Mouse (Mus musculus) mouse trophoblast stem cell (cell line): ENCODE results near the gene Smad3.

ENCODE experiments used
- in situ Hi-C, 2 experiments: fragments of 300-500 bp; cut with MseI, MboI; formaldehyde crosslinking; loops; 2 replicates in 1 of 2; 3 replicates in 1 of 2; pipeline ENCODE4 v1.15.1; 2025

Gene Smad3

DNA sequence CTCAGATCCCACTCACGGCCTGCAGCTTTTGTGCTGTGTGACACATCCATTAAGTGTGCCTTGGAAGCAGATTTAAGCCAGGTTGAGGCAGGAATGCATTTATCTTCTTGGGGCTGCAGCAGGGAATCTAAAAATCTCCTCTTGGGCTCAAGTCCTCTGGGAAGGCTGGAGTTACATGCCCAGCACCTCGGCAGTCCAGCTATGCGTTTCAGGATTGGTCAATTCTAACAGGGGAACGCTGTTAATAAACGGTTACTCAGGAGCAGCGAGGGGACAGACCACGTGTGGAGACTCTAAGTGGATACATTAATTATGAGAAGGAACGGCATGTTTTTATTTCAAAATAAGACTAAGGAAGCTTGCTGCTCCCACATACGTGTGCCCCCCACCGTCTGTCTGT is 14.7 kb upstream of the Smad3 start:
- in situ Hi-C loops, result no loop called here

- in situ Hi-C loops, result no loop called here
These were observed 13.9 kb upstream of the Smad3 start for GRCm38 (mm10) chr9:63771676-63772075.

DNA sequence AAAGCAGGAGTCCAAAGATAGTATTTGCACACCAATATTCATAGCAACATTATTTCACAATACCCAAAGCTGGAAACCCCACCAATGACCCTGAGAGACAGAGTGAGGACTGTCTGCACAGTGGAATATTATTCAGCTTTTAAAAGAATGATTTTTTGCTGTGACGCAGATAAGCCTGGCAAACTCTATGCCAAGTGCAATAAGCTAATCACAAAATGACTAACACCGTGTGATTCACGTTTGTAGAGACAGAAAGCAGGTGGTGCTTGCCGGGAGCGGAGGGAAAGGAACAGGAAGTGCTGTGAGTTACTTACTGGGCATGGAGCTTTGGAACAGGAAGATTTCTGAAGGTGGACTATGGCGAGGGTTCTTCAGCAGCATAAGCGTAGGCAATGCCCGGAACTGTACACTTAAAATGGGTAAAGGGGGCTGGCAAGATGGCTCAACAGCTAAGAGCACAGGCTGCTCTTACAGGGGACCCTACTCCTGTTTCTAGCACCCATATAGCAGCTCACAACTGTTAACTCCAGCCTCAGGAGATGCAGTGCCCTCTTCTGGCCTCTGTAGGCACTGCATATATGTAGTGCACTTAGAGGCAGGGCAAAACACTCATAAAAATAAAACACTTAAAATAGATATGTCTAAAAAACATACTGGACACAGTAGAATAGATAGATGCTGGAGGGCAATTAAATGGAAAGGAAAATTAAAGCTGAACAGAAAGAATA is 3.7 kb upstream of the Smad3 start:
- in situ Hi-C loops, result no loop called here

DNA sequence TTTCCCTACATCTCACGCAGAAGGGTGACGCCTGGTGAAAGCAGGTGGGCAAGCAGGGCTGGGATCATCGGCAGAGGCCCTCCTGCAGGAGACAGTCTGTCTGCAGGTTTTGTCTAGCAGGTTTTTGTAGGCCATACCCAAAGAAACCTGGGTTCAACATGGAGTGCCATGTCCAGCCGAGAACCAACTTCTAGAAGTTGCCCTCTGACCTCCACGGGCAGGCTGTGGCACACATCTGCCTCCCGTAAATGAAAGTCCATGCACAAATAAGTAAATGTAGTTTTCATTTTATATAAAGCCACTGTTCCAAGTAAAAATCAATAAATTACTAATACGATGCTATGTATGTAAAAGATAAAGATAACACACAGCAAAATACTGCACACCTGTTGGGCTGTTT is 3.0 kb upstream of the Smad3 start:
- in situ Hi-C loops, result no loop called here

DNA sequence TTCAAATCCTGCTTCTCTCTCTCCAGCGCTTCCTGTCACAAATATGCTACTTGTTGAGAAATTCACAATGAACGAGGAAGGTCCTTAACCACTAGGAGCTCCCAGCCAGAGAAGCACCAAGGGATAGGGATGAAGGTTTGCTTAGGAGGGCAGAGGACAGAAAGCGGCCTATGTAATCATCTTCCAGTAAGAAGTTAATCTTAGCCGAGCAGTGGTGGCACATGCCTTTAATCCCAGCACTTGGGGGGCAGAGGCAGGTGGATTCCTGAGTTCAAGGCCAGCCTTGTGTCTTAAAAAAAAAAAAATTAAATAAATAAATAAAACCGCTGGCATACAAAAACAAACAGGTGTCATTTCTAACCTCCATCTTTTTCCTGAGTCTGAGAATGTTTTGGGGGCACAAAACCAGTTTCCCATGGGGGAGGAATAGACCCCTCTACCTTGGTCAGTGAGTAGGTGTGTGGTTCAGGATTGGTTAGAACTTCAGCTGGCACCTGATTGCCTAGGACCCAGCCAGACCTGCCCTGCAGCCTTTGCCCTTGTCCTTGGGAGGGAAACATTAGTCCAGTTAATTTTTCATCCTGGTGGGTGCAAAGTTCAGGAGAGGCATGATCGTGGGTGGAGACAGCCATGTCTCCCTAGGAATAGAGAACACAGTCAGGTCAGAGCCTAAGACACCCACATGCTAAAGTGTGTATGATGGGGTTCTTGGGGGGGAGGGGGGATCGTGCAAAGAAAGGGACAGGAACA is 2.4 kb upstream of the Smad3 start:
- in situ Hi-C loops, result no loop called here

DNA sequence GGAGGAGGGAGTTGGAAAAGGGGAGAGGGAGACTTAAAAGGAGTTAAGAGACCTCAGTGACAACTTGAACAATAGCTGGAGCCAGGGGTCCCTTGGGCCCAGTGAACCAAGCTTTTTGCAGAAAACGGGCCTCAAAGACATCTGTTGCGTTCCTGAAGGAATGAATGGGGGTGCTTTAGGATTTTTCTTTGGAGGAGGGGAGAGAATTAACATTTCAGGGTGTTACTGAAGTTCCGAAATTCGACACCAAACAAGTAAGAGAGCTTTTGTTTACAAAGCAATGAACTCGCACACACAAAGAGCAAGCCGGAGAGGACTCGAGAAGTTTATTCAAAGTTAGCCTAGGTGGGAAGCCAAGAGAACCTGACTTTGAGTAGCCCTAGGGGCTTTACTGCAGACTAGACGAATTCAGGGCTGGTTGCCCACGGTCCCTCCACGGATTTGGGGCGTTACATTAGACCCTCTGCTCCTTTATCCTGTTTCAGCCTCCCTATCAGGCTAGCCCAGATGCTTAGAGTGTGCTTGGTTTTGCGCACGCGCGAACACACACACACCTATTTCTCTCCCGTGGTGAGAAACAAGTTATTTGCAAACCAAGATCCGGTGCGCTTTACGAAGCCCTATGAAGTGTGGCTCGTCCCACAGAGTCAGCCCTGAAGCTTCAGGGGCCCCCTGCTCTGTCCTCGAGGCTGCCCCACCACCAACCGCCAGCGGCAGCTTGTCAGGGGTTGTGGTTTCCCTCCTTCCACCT is 1.0 kb upstream of the Smad3 start:
- in situ Hi-C loops, result no loop called here

GRCm38 (mm10) chr9:63757462-63757772 is 377 bp downstream of the Smad3 start:
- in situ Hi-C loops, result no loop called here

DNA sequence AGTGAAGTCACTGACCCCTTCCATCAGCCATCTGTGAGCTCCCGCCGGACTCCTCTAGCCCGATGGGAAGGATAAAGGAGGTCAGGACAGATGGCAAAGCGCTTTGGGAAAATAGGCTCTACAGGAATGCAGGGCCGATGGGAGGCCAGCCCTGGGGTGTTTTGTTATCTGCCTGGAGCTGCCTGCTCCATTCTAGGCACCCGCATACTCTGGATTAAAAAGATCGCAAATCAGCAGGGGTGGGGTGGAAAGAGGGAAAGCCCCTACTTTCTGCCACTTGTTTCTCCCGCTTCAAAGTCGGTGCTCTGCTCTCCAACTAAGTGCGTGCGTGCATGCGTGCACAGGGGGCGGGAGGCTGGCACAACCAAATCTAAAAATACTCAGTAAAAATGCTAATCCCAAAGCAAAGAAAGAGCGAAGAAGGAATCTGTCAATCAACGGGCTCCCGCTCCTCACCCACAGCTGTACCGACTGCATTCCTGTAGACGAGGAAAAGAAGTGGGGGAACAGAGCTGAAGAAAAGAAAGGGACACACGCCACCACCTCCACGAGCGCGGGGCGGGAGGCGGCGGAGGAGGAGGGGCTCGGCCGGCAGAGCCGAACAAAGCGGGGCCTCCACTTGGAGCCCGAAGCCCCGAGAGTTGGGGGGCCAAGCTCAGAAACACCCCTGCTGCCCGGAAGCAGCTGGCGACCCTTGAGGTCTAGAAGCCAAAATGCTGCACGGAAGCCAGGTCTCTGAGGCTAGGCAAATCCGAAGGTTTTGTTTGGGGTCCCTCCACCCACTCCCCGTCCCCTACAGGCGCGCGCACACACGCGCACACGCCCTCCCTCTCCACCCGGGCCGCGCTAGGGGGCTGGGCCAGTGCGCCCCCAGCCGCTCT is 973 bp downstream of the Smad3 start:
- in situ Hi-C loops, result no loop called here

DNA sequence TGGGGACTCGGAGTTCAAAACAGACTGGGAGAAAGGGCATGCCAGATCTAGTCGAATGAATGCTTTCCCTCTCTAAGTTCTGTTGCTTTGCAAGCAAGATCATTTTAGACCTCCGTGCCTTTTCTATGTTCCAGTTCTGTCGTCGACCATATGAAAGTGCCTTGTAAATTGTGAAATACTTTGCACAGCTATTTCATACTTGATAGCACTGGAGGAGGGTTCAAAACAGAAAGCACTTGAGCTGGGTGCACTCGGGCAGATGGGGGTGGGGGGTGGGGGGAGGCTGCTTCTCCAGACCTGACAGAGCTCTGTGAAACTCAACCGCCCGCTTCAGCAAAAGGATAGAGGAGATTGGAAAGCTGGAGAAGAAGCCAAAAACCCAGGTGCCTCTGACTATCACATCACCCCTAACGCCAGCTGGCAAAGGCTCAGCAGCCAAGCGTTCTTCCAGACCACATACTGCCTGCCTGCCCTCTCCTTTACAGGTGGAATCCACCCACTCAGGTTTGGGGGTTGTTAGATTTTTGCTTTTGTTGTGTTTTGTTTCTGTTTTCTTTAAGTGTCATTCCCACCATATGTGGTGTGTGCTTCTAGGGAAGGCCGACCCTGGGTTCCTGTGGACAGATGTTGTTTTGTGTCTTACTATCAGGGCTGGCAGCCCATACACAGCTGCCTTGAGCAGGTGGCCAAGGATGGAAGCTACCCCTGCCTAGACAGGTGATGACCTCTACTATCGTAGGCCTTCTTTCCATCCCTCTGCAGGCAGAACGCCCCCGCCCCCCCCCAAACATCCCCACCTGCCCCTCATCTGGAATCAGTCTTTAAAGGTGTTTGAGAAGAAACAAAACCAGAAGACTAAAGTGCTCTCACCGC is 1.9 kb downstream of the Smad3 start:
- in situ Hi-C loops, result no loop called here

DNA sequence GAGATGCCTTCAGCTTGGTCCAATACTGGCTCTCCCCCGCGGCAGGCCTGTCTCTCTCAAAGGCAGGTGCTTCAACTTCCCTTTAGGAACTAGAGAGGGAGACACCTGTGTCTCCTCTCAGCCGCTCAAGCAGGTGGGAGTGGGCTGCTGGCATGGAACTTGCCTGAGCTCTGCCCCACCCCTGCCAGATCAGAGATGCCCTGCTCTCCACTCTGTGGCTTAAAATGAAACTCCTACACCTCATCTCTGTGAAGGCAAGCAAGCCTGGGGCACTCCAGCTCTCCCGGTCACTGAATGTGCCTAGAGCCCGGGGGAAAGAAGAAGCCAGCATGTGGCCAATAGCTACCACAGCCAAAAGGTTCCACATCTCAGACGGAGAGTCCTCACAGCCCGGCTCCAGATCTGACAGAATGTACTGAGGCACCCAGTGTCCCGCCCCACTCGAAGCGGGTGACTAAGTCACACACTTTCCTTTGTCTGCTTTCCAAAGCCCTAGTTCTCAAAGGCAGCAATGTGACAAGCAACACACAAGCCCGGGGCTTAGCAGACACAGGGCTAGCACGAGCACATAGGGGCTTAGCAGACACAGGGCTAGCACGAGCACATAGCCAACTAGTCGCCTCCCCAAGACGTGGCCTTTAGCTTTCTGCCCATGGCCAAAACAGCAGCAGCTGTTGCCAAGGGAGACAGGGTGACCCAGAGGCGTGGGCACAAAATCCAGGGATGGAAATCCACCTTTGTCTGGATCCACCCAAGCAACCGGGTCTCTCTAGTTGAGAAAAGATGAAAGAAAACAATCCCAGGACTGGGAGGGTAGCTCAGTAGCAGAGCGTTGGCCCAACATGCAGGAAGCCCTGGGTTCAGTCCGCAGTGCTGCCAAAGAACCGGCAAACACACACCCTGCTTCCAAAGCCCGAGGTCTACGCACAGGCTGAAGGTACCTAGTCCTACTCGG is 3.0 kb downstream of the Smad3 start:
- in situ Hi-C loops, result no loop called here

GRCm38 (mm10) chr9:63754039-63754438 is 3.8 kb downstream of the Smad3 start:
- in situ Hi-C loops, result no loop called here

GRCm38 (mm10) chr9:63753359-63753758 is 4.4 kb downstream of the Smad3 start:
- in situ Hi-C loops, result no loop called here

- in situ Hi-C loops, result no loop called here
These were observed 5.2 kb downstream of the Smad3 start for GRCm38 (mm10) chr9:63752576-63752975.

GRCm38 (mm10) chr9:63751325-63751724 is 6.5 kb downstream of the Smad3 start:
- in situ Hi-C loops, result no loop called here

- in situ Hi-C loops, result no loop called here
These were observed 7.3 kb downstream of the Smad3 start for GRCm38 (mm10) chr9:63750360-63750974.

GRCm38 (mm10) chr9:63749296-63749915 is 8.4 kb downstream of the Smad3 start:
- in situ Hi-C loops, result no loop called here

DNA sequence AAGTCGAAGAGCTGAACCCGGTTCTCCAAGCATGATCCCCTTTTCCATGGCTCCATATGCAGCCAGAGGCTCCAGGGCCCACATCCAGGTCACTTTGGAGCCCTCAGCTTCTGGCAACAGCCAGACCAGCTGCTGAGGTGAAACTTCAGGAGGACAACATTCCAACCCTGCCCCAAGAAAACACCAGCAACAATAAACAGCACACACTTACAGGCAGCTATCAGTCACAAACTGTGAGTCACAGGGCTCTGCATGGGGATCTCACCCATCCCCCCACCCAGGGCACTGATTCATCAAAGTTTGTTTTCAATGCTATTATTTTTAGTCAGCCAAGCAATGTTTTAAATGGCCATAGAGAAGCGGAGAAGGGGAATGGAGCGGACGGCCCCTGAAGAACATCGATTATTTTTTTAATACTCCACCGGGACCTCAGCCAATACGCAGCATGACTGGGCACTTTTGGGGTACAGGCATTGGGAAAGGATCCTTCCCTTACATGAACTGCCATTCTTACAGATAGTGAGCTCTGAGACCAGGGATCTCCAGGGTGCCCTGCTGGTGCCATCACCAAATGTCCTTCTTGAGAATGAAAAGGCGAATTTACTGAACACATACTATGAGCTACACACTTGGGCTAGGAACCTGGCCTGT is 10.0 kb downstream of the Smad3 start:
- in situ Hi-C loops, result no loop called here

GRCm38 (mm10) chr9:63746980-63747379 is 10.8 kb downstream of the Smad3 start:
- in situ Hi-C loops, result no loop called here
